Mouse (Mus musculus): ENCODE measurements around the gene Gm26727.

DNA sequence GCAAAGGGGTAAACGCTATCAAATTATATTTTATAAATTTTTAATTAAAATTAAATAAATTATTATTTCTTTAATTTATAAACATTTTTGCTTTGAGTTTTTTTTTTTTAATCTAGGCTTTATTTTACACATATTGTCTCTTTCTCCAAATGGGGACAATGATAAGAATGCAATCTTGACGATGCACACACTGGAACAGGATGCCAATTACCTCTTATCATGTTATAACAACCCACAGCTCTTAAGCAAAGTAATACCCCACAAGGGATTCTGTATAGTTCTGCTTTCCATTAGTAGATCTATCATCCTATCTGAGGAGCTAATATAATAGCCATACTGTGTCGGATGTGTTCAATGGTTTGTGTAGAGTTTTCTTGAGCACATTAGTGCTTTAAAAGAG is 27.9 kb upstream of the Gm26727 start:
- TF ChIP-seq CTCF (IDR thresholded peaks at IDR 0.05; ENCODE audit: low read depth, low read length): no peak
- TF ChIP-seq EP300 (IDR thresholded peaks at IDR 0.05; ENCODE audit: insufficient read depth, low read depth, low read length): no peak
